Mouse (Mus musculus) adrenal gland (tissue): Measurements from ENCODE around the gene Ntn4.

Source experiments
- intact Hi-C: fragments of 180-260 bp; cut with DNase I; formaldehyde crosslinking; loops from one replicate; pipeline ENCODE4 v1.15.1; 2025

Gene Ntn4

DNA sequence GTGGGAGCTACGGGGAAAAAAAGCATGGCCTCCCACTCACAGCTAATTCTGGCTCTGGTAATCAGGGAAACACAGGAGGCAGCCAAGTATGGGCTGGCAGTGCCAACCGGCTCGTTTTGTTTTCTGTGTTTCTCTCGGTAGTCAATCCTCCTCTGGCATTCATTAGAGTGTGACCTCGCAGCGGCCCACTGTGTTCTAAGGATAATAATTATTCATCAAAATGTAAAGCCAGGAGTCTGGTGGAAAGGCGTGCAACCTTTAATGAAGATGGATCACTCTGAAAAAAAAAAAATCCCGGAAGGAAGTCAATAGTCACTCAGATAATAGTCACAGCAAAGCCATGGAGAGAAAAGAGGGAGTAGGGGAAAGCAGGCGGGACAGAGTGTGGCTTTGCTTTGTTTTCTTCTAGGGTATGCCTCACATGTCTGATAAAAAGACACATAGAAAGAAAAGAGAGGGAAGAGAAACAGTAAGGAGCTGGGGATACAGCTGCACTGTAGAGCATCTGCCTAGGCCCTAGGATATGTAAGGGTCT lies 131.5 kb downstream of the Ntn4 start:
- intact Hi-C loops, result no loop called here

DNA sequence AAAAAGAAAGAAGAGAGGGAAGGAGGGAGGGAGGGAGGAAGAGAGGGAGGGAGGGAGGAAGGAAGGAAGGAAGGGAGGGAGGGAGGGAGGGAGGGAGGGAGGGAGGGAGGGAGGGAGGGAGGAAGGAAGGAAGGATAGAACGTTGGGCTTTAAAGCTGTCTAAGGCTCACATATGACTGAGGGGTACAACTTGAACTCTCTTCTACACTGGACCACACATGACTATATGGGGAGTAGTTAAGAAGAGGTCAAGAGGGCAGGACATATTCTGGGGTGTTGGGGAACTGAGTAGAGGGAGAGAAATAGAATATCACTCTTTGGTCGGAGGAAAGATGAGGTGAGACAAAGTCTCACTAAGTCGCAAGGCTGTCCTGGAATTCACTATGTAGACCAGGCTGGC lies 132.0 kb downstream of the Ntn4 start:
- intact Hi-C loops, result no loop called here

DNA sequence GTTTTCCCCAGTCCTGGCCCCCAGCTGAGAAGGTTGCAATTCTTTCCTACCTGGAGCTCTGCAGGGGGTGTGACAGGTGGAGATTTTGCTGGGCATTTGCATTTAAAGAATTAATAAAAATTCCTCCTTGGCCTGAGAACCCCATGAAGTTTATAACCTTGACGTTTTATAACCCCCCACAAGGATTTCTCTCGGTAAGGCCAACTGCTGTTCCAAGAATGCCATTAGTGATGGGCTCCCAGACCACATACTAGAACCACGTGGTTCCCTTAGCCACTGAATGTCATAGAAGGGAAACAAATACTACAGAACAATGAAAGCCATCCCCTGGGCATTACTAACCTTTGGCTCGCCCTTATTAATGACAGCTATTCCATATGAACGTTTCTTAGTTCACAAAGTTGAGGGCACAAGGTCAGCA lies 136.3 kb downstream of the Ntn4 start:
- intact Hi-C loops, result loop anchor here (2.0 to 5.0 kb wide), 2 partner anchors 166 to 184 kb away; no protein-coding TSS in a partner anchor

DNA sequence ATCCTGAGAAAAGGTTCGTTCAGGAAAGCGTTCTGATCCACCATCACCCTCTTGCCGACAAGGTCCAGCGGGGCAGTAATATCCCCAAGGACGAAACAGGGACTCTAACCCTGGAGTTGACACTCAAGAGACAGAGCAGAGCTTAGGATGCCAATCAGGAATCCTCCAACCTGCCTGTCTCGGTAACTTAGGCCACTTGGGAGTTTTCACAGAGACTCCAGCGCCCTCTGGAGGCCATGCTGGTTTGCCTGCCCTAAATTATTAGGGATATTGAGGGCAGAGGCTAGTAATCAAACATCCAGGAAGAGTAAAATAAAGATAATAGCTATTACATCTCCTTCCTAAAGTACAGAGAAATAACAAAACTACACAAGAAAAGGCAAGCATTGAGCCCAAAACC lies 136.9 kb downstream of the Ntn4 start:
- intact Hi-C loops, result loop anchor here (2.0 to 5.0 kb wide), 2 partner anchors 167 to 185 kb away; no protein-coding TSS in a partner anchor

DNA sequence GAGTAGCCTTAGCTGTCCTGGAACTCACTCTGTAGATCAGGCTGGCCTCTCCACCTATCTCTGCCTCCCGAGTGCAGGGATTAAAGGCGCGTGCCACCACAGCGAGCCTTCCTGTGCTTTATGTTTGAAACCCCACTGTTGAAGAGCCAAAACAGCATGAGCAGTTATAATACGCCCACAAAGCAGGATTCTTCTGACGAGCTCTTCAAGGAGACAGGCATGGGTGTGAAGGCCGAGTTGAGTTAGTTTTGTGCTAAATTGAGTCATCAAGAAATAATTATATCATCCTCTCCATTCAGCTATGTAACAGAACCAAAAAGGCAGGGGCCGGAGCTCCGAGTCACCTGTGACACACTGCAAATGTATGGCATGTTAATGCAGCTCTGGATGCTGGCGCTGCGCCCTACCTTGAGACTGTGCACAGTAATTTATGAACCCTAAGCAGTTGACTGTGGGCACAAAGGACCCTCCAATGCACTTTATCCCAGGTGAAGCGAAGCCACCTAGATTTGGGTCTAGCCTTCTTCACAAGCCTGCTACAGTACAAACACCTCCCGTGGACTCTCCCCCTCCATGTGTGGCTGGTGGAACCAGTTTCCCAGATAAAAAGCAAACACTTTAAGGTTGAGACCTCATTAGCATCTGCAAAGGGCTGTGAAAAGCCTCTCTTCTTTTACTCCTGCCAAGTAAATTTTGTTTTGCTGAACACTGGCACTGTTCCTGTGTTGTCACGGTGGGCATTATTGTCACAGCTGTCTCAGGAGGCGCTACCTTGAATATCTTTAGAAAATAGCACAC lies 142.9 kb downstream of the Ntn4 start:
- intact Hi-C loops, result no loop called here
